In genomic region chr3:67954459-67955065, GRCm38 (mm10) we compare ENCODE assay signal across 9 mouse cellular contexts.
DNase-seq lines count a peak whose midpoint lies in the region; ATAC-seq and TF ChIP-seq lines count a peak whose summit lies in the region.
"Had no signal": no experiment of that assay in that cellular context is flagged by ENCODE, and none has a peak within 500 bp of the region (broad histone marks: within the 10 kb centered on the region; RNA-seq: fewer than 3 reads in every experiment).

No protein-coding gene starts in this region.

- TF ChIP-seq EP300 in stomach, postnatal 0 days (optimal IDR thresholded peaks at IDR 0.05) = no peak

- no peak for TF ChIP-seq CTCF in stomach, postnatal 0 days (IDR thresholded peaks at IDR 0.05; ENCODE audit: low read depth)

- no peak overlapping the region for H3K4me3 ChIP-seq in liver, embryonic 11.5 days (ENCODE audit: low read depth, low read length)
- H3K4me3 ChIP-seq in forebrain, embryonic 13.5 days = no peak overlapping the region
- no peak overlapping the region for H3K4me3 ChIP-seq in stomach, postnatal 0 days (ENCODE audit: low read depth, low read length)
- no peak overlapping the region for H3K4me3 ChIP-seq in heart, embryonic 10.5 days
- H3K4me3 ChIP-seq: limb, embryonic 15.5 days had no signal

- H3K4me2 ChIP-seq in liver, embryonic 11.5 days = no peak overlapping the region
- no peak overlapping the region for H3K4me2 ChIP-seq in forebrain, embryonic 13.5 days
- H3K4me2 ChIP-seq in stomach, postnatal 0 days (replicated peaks; ENCODE audit: low read depth) = no peak overlapping the region
- H3K4me2 ChIP-seq: limb, embryonic 15.5 days had no signal

- no peaks in the 10 kb centered on the region for H3K27me3 ChIP-seq in liver, embryonic 11.5 days (replicated peaks; ENCODE audit: control insufficient read depth, insufficient read depth, low read length)
- 0 out of 2 replicates have a peak, but pooled peaks cover 4% of the 10 kb centered on the region for H3K27me3 ChIP-seq in forebrain, embryonic 13.5 days
- H3K27me3 ChIP-seq in stomach, postnatal 0 days (ENCODE audit: control insufficient read depth, insufficient read depth, low read length) = no peaks in the 10 kb centered on the region
- no peaks in the 10 kb centered on the region for H3K27me3 ChIP-seq in heart, embryonic 10.5 days (ENCODE audit: insufficient read depth, poor library complexity, severe bottlenecking)
- H3K27me3 ChIP-seq: limb, embryonic 15.5 days had no signal

- H3K27ac ChIP-seq in liver, embryonic 11.5 days (ENCODE audit: low read depth, low read length) = no peak overlapping the region
- no peak overlapping the region for H3K27ac ChIP-seq in forebrain, embryonic 13.5 days
- H3K27ac ChIP-seq in stomach, postnatal 0 days (replicated peaks) = no peak overlapping the region
- no peak overlapping the region for H3K27ac ChIP-seq in heart, embryonic 10.5 days
- H3K27ac ChIP-seq: limb, embryonic 15.5 days had no signal

- H3K4me1 ChIP-seq in liver, embryonic 11.5 days (replicated peaks; ENCODE audit: control insufficient read depth, insufficient read depth, low read length) = no peaks in the 10 kb centered on the region
- peaks cover 32% of the 10 kb centered on the region for H3K4me1 ChIP-seq in forebrain, embryonic 13.5 days
- no peaks in the 10 kb centered on the region for H3K4me1 ChIP-seq in stomach, postnatal 0 days (replicated peaks; ENCODE audit: control insufficient read depth, insufficient read depth)
- H3K4me1 ChIP-seq in heart, embryonic 10.5 days = peaks cover 8% of the 10 kb centered on the region
- H3K4me1 ChIP-seq: limb, embryonic 15.5 days had no signal

- DNase-seq in liver = peak; percentile 14
- no peak for DNase-seq in liver, embryonic 11.5 days (ENCODE audit: low spot score)
- DNase-seq in left cerebral cortex, postnatal 25 days (ENCODE audit: low spot score in 2 of 2) = peak; percentile 57 to 87
- peak; percentile 14 for DNase-seq in stomach, postnatal 0 days (ENCODE audit: low spot score)
- DNase-seq in heart, embryonic 10.5 days (ENCODE audit: low spot score) = no peak
- DNase-seq in heart, adult 11 months = no peak
- no peak for DNase-seq in spleen, postnatal 4 days (ENCODE audit: low spot score in 2 of 2)

- intact Hi-C loops in left cerebral cortex, postnatal 25 days (cut with DNase I) = no loop called here

- no peak overlapping the region for H3K9ac ChIP-seq in liver, embryonic 11.5 days (ENCODE audit: low read depth, low read length)
- H3K9ac ChIP-seq in forebrain, embryonic 13.5 days = no peak overlapping the region
- H3K9ac ChIP-seq in stomach, postnatal 0 days (ENCODE audit: low read length) = no peak overlapping the region
- H3K9ac ChIP-seq: limb, embryonic 15.5 days had no signal

- H3K9me3 ChIP-seq in liver, embryonic 11.5 days (ENCODE audit: control insufficient read depth, low read length) = no peaks in the 10 kb centered on the region
- H3K9me3 ChIP-seq in forebrain, embryonic 13.5 days (replicated peaks) = no peaks in the 10 kb centered on the region
- H3K9me3 ChIP-seq in stomach, postnatal 0 days (ENCODE audit: control insufficient read depth, low read length) = no peaks in the 10 kb centered on the region
- no peaks in the 10 kb centered on the region for H3K9me3 ChIP-seq in heart, embryonic 10.5 days
- H3K9me3 ChIP-seq: limb, embryonic 15.5 days had no signal

- 44% methylated on average over 5 of the region's 5 CpGs for WGBS in liver, embryonic 11.5 days
- WGBS in forebrain, embryonic 13.5 days = 17% methylated on average over 5 of the region's 5 CpGs
- WGBS in stomach, postnatal 0 days = 24% methylated on average over 5 of the region's 5 CpGs
- WGBS in heart, embryonic 10.5 days = 46% methylated on average over 5 of the region's 5 CpGs

- H3K36me3 ChIP-seq in liver, embryonic 11.5 days (ENCODE audit: control insufficient read depth, insufficient read depth, low read length) = no peaks in the 10 kb centered on the region
- H3K36me3 ChIP-seq in forebrain, embryonic 13.5 days (ENCODE audit: poor library complexity, severe bottlenecking) = no peaks in the 10 kb centered on the region
- no peaks in the 10 kb centered on the region for H3K36me3 ChIP-seq in stomach, postnatal 0 days (ENCODE audit: control insufficient read depth, insufficient read depth, low read length)
- H3K36me3 ChIP-seq in heart, embryonic 10.5 days = no peaks in the 10 kb centered on the region
- H3K36me3 ChIP-seq: limb, embryonic 15.5 days had no signal

- ATAC-seq in liver, embryonic 11.5 days (replicated peaks; ENCODE audit: low FRiP score) = no peak
- peak; percentile 48; the same call in 1 of the 2 replicates for ATAC-seq in forebrain, embryonic 13.5 days
- no peak for ATAC-seq in stomach, postnatal 0 days (ENCODE audit: low FRiP score, low TSS enrichment)

Comparison
In these comparisons a context has a peak if more than half of its experiments do, and no peak if none do; other contexts are left out.
1. DNase-seq: peak in liver (single experiment), left cerebral cortex, postnatal 25 days (2 of 2) and stomach, postnatal 0 days (single experiment); none in liver, embryonic 11.5 days (single experiment), heart, embryonic 10.5 days (single experiment), heart, adult 11 months (single experiment) and spleen, postnatal 4 days (0 of 2).